Mouse (Mus musculus) ES-CJ7 (cell line): Measurements from ENCODE around the gene Sap18.
"Not testable (repeated sequence)": the region's sequence is repeated elsewhere in the genome, so short reads cannot be mapped to it uniquely, and the experiment has no call there.

Experiments used
- DNase-seq: peaks from one replicate; pipeline ENCODE4 v3.0.0; 2011; ENCODE audit warnings: low read depth, low spot score

Gene Sap18

GRCm38 (mm10) chr14:57797991-57798931 lies at the start of gene Sap18:
Gene Sap18, plus strand, starts transcription at chr14:57798180.
- peak; percentile 99 for DNase-seq

- DNase-seq: no peak
Observed at GRCm38 (mm10) chr14:57749501-57749900, 48.5 kb upstream of the Sap18 start.

GRCm38 (mm10) chr14:57751006-57751405 lies 47.0 kb upstream of the Sap18 start:
- DNase-seq: not testable (repeated sequence)

- no peak for DNase-seq
Observed at GRCm38 (mm10) chr14:57753351-57753992, 44.5 kb upstream of the Sap18 start.

- no peak for DNase-seq
Observed at GRCm38 (mm10) chr14:57755661-57756060, 42.3 kb upstream of the Sap18 start.

GRCm38 (mm10) chr14:57756094-57756493 lies 41.9 kb upstream of the Sap18 start:
- DNase-seq: no peak

- DNase-seq: no peak
Observed at GRCm38 (mm10) chr14:57758237-57758636, 39.7 kb upstream of the Sap18 start, which contains the start of gene Lats2. Gene Lats2, minus strand, starts transcription at chr14:57758388.

GRCm38 (mm10) chr14:57760447-57761412 lies 37.2 kb upstream of the Sap18 start:
- no peak for DNase-seq

GRCm38 (mm10) chr14:57769102-57769501 lies 28.9 kb upstream of the Sap18 start:
- DNase-seq: no peak

GRCm38 (mm10) chr14:57772157-57772815 lies 25.7 kb upstream of the Sap18 start:
- DNase-seq: no peak

GRCm38 (mm10) chr14:57787406-57787805 lies 10.6 kb upstream of the Sap18 start:
- DNase-seq: no peak

- DNase-seq: no peak
Observed at GRCm38 (mm10) chr14:57789311-57789710, 8.7 kb upstream of the Sap18 start.

- DNase-seq: no peak
Observed at GRCm38 (mm10) chr14:57789759-57790158, 8.2 kb upstream of the Sap18 start.

GRCm38 (mm10) chr14:57791171-57791570 lies 6.8 kb upstream of the Sap18 start:
- DNase-seq: no peak

GRCm38 (mm10) chr14:57797551-57797950 lies 429 bp upstream of the Sap18 start:
- DNase-seq: peak; percentile 40

GRCm38 (mm10) chr14:57803731-57804130 lies 5.8 kb downstream of the Sap18 start:
- DNase-seq: no peak

- DNase-seq: peak; percentile 71
Observed at GRCm38 (mm10) chr14:57808558-57808957, 10.6 kb downstream of the Sap18 start.

GRCm38 (mm10) chr14:57810886-57811285 lies 12.9 kb downstream of the Sap18 start:
- DNase-seq: no peak

GRCm38 (mm10) chr14:57811844-57812243 lies 13.9 kb downstream of the Sap18 start:
- DNase-seq: no peak

- no peak for DNase-seq
Observed at GRCm38 (mm10) chr14:57820839-57821238, 22.9 kb downstream of the Sap18 start.
